Mouse (Mus musculus): ENCODE data around the gene Scarb1. TPM values are rescaled to one million over a fixed set of nuclear protein-coding genes. Genes with fewer than 3 reads are reported as not detected.

Gene Scarb1
- polyA plus RNA-seq (2012; rRNA removed; ENCODE audit: low replicate concordance) = 248 and 298 TPM in 2 replicates

DNA sequence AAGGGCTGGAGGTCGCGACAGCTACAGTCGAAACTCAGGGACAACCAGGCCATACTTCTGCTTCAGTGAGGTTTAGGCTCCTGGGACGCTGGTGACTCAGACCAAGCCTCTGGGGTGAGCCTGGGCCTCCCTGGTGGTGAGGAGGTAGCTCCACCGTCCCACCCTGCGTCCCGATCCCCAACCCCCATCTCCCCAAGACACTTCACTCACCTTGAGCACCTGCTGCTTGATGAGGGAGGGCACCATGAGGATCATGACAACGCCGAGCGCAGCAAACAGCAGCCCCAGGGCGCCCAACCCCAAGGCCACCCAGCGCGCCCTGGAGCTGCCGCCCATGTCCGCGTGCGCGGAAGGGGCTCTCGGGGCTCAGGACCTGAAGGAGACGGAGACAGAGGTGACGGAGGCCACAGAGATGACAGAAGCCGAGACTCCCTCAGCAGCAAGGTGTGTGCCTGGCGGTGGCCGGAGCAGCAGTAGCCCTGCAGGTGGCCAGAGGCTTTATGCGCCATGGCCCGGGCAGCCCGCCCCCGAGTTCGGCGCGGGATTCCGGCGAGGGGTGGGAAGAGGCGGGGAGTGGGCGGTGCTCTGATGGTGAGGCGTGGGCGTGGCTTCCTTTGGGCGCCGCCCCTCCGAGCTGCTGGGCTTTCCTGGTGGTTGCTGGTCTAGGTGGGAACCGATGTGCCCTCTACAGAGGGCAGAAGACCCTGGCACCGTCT lies at the start of gene Scarb1:
Scarb1 (minus strand) TSS at position 548 of the 716 bp plus-strand sequence.

DNA sequence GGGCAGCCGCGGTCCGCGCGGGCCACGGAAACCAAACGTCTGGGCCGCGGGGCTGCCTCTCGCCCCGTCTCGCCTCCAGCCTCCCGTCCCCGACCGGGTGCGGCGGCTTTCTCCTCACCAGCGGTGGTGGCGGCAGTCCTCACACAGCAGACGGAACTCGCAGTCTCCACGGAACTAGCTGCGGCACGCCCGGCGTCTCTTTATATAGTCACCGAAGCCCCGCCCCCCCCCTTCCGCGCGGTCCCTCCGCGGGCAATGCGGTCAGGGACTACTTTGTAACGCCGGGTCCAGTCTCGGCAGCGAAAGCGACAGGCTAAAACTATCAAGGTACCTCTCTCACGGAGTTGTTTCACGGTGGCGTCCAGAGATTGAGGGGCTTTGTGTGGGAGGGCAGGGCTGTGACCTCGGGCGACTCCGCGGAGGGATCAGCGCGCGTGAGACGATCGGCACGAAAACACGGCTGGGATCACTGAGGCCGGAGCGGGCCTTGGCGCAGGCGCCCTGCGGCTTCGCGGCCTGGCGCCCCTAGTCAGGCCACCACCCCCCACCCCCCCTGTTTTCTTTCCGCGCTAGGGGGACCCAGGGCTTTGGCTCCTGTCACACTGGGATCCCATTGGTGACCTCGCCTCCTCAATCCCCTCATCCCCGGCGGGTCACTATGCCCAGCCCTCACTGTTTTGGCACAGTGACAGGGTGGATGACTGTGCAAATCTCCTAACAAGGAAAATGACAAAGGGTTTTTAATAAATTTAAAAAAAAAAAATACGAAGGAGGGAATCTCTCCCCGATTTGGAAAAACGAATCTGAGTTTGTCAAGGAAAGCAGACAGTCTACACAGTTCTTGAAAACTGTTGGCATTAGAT lies 48.9 kb upstream of the Scarb1 start, which contains the start of gene Ubc:
Ubc (minus strand) TSS at position 624 of the 863 bp plus-strand sequence.

DNA sequence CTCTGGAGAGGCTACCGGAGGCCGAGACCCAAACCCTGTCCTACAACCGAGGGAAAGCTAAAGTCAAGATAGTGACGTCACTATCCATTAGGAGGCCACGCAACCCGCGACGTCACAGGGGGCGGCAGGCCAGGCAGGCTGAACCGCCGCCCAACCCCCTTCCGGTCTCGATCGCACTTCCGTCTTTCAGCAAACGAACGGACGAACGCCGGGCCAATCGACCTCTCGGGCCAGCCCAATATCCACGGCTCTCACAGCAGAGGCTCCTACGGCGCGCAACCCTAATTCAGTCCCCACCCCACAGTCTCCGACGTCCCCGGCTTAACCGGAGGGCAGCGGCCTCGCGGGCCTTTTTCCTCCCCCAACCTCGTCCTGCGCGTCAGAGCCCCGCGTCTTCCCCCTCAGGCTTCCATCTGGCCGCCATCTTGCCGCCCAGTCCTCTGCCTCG lies 48.3 kb upstream of the Scarb1 start, which contains the start of gene Gm10382:
Gm10382 (plus strand) TSS at position 192 of the 448 bp plus-strand sequence.

Other genes with a start within 250 kb of the Scarb1 start
- gene Ncor2, start 161.9 kb downstream of the Scarb1 start, polyA plus RNA-seq (2012; rRNA removed; ENCODE audit: low replicate concordance) = 30.4 and 91.3 TPM in 2 replicates
- gene Gm10382, start 48.2 kb upstream of the Scarb1 start, polyA plus RNA-seq (2012; rRNA removed; ENCODE audit: low replicate concordance) = 0.09 and 0.20 TPM in 2 replicates
- 700 and 727 TPM in 2 replicates for gene Ubc, start 49.1 kb upstream of the Scarb1 start, polyA plus RNA-seq (2012; rRNA removed; ENCODE audit: low replicate concordance)
- gene Dhx37, start 93.0 kb upstream of the Scarb1 start, polyA plus RNA-seq (2012; rRNA removed; ENCODE audit: low replicate concordance) = 16.9 and 25.7 TPM in 2 replicates
- gene Bri3bp, start 100.5 kb upstream of the Scarb1 start, polyA plus RNA-seq (2012; rRNA removed; ENCODE audit: low replicate concordance) = 12.4 and 16.7 TPM in 2 replicates
- 276 and 331 TPM in 2 replicates for gene Aacs, start 134.7 kb upstream of the Scarb1 start, polyA plus RNA-seq (2012; rRNA removed; ENCODE audit: low replicate concordance)
- 0.06 and 0.10 TPM in 2 replicates for gene Tmem132b, start 190.7 kb upstream of the Scarb1 start, polyA plus RNA-seq (2012; rRNA removed; ENCODE audit: low replicate concordance)